Mouse (Mus musculus) left cerebral cortex, postnatal 14 days (tissue): ENCODE results near the gene Gm10638. TPM values are rescaled to one million over a fixed set of nuclear protein-coding genes. Genes with fewer than 3 reads are reported as not detected.
A peak's percentile ranks its signal among the peaks of the same experiment; 100 is the strongest.

Experiments used
- DNase-seq, 2 experiments: peaks; one replicate each; pipeline ENCODE4 v3.0.0; 2021 to 2022; ENCODE audit warnings: low spot score in 2 of 2, mixed read lengths in 1 of 2
- intact Hi-C: fragments of 180-260 bp; cut with DNase I; formaldehyde crosslinking; loops from one replicate; pipeline ENCODE4 v1.15.1; 2025
- long read RNA-seq, 2 experiments: library from polyadenylated mRNA; stranded (forward); transcript quantifications; one replicate each; pipeline ENCODE4 v2.0.0; 2021
- total RNA-seq, 2 experiments: library from RNA; stranded (reverse); gene quantifications; 2 replicates each; pipeline ENCODE4 v1.2.3; 2021

Gene Gm10638
- 1 to 10 TPM; 2.5 to 3.8 TPM for total RNA-seq
- long read RNA-seq, experiment 1, transcript Gm10638-201 (1 exons, 905 nt), result major isoform, 7 of 7 reads
- long read RNA-seq, experiment 1, partial matches to known transcripts, result 0 of 7 reads
- long read RNA-seq, experiment 1, other reads (novel, unspliced or antisense), result 0 of 7 reads
- long read RNA-seq, experiment 2, transcript Gm10638-201 (1 exons, 905 nt), result major isoform, 6 of 6 reads
- long read RNA-seq, experiment 2, partial matches to known transcripts, result 0 of 6 reads
- long read RNA-seq, experiment 2, other reads (novel, unspliced or antisense), result 0 of 6 reads

DNA sequence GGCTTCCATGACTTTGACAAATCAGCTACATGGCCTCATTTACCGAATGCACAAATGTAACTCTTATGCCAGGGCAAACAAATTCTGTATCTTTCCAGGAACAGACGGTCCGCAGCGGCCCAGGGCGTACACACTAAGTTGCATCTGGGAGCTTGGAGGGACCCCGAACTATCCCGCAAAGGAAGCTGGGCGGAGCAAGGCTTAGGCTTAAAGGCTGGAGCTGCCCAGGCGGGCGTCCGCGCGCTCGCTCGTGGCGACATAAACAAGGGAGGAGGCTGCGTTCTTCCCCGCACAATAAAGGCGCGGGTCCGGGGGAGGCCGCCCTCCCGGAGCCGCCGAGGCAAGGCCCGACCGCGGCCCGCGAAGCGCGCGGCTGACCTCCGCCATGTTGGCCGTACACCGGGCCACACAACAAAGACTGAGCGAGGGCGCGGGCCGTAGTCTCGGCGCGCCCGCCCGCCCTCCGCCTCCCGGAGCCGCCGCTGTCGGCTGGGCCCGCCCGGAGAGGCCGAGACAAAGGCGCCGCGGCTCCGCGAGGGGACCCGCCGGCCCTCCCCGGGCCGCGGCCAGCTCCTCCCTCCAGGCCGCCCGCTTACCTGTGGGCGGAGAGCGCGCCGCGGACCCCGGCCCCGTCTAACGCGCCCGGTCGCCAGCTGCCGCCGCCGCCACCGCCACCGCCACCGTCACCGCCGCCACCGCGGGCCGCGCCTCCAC is at the start of gene Gm10638, which contains the start of gene Siah1a:
Gm10638 (plus strand) TSS at position 479 of the 714 bp plus-strand sequence.
Siah1a (minus strand) TSS at position 714 of the 714 bp plus-strand sequence.
- peak; percentile 37 to 61 for DNase-seq
- intact Hi-C loops, result loop anchor here (5.0 to 10.0 kb wide), 2 partner anchors 97 to 139 kb away; partner anchors contain the start of gene N4bp1

DNA sequence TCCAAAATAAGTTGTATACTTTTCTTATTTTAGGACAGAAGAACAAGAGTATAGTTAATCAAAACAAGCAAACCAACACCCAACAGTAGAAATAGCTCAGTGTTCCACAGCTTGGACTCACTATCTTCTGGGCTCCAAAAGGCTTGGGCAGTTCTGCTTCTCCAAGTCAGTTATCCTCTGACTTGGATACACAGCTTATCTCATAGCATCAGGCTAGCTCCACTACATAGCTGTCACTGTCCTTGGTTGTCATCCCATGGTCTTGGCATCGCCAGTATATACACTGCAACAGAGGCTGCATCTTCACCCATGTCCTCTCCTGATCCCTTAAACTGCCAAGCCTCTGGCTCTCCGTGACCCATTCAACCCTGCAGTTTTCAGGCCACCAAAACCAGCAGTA is 49.8 kb upstream of the Gm10638 start:
- intact Hi-C loops, result no loop called here
- DNase-seq, result no peak

DNA sequence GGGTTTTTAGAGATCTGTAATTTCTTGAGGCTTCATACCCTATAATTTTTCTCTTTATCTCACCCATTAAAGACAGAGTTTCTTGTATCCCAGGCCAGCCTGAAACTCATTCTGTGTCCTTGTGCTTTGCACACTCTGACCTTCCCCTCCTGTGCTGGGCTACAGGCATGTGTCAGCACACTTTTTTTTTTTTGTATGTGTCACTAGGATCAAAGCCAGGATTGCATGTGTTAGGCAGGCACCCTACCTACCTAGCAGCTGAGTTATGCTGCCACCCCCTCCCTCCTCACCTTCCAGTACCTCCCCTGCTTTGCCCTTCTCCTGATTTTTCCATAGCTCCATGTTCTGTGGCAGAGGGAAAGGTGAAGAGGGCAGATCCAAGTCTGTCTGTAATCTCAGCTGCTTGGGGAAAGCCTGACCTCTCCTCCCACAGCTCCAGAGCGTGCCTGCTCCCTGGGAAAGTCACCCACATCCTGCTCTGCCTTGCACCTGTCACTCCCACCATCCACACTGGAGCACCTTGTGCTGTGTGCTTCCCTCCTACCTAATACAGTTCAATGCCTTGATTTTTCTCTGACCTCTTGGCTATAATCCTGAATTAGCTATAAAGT is 46.6 kb upstream of the Gm10638 start:
- intact Hi-C loops, result no loop called here
- DNase-seq, result no peak

DNA sequence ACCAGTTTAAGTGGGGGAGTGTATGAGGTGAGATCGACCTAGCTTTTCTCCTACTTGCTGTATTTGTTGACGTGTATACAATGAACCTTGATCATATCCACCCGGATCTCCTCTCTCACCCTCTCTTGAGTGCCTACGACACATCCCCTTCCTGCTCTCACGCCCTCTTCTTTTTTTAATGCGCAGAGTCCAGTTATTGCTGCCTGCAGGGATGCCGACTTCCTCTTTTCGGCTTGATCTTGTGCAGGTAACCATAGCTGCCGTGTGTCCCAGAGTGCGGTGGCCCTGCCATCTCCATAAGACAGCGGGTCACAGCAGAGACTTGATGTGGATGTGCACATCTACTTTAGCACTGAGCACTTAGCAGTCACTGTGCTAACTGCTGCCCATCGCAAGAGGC is 46.0 kb upstream of the Gm10638 start:
- DNase-seq, result no peak
- intact Hi-C loops, result no loop called here

DNA sequence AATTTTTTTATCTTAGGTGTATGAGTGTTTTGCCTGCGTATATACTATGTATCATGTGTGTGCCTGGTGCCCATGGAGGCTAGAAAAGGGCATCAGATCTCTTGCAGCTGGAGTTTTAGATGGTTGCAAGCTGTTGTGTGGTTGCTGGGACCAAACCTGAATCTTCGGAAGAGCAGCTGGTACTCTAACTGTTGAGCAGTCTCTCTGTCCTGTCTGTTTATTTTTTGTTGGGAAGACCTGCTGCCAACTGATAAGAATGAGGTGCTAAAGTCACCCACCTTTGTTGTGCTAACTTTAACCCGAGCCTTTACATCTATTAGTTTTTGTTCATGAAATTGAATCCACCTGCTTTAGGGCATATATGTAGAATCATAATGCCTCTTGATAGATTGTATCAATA is 43.0 kb upstream of the Gm10638 start:
- intact Hi-C loops, result no loop called here
- no peak for DNase-seq

DNA sequence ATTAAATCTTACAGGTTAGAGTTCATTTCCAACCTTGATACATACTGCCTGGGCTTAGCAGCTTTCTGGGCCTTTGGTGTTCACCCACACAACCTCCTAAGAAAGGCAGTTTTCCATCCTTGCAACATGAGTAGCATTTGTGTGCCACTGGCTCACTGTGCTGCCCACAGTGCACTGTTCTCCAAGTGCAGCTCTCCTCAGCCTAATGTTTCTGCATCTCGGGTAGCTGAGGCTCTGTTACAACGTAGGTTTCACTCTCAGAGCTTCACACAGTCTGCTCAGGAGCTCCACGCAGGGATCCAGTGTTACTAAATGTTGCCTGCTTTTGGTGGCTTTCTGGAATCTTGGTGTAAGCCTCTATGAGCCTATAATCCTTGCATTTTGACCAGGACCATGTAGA is 40.2 kb upstream of the Gm10638 start:
- DNase-seq, result no peak
- intact Hi-C loops, result no loop called here

DNA sequence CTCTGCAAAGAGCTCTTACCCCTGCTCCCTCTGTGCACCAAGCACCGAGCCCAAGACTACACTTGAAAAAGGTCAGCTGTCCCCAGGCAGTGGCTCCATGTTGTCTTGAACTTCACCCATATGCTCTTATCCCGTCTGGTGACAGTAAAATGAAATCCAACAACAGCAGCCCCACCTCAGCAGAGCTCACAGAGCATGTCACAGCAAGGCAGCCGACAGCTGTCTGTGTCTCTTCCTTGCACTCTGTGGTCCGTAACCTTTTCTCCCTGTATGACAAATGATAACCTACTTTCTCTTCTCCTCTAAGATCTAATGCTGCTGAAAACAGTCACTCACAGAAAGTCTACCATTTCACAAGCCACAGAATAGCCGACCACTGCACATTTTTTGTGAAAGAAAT is 38.7 kb upstream of the Gm10638 start:
- no peak for DNase-seq
- intact Hi-C loops, result no loop called here

DNA sequence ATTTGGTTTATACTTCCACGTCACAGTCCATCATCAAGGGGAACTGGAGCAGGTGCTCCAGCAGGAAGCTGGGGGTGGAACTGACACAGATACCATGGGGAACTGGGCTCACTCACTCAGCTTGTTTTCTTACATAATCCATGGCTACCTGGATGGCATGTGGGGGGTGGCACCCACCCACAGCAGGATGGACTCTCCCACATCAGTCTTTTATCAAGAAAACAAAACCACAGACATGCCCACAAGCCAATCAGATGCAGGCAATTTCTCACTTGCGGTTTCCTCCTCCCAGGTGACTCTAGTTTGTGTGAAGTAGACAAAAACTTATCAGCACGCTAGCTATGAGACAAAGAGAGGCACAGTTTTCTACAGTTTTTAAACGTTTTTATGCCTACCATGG is 37.6 kb upstream of the Gm10638 start:
- intact Hi-C loops, result no loop called here
- DNase-seq, result no peak

DNA sequence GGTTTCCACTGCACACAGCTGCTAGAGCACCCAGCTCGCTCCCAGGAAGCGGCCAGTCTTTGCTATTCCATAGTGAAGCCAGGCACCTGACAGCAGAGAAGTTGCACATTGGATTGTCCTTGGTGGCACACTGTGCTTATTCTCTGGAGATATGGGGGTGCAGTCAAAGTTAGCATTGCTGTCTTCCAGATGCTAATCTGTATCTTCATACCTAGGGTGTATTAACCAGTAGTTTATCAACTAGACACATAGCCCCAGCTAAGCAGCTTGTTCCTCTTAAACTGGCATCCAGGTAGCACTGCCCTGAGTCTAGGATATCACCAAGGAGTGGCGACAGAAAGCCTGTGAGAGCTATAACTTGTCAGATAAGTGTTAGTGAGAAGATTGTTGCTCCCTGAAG is 32.9 kb upstream of the Gm10638 start:
- DNase-seq, result no peak
- intact Hi-C loops, result no loop called here

DNA sequence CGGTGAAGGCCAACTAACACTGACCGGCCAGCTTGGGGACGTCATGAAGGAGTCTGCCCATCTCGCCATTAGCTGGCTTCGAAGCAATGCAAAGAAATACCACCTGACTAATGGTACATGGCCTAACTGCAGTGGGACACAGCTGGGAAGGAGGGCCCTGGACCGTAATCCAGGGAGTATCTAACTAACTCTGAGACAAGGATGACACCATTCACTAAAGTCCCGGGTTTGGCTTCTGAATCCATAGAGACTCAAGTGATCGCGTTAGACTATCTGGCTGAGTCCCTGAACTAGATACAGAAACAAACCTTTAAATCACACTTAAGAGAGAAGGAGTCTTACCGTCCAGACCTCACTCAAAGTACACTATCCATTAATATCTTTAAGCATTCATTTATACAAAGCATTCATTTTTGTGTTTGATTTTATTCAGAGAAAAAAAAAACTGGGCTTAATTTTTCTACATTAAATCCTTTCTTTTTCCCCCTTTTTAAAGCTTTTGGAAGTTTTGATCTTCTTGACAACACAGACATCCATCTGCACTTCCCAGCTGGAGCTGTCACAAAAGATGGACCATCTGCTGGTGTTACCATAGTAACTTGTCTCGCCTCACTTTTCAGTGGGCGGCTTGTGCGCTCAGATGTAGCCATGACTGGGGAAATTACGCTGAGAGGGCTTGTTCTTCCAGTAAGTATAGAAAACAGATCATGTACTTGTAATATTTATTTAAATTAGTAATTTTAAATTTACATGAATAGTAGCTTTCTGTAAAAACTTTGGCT is 31.9 kb upstream of the Gm10638 start:
- peak; percentile 84 to 86 for DNase-seq
- intact Hi-C loops, result no loop called here

DNA sequence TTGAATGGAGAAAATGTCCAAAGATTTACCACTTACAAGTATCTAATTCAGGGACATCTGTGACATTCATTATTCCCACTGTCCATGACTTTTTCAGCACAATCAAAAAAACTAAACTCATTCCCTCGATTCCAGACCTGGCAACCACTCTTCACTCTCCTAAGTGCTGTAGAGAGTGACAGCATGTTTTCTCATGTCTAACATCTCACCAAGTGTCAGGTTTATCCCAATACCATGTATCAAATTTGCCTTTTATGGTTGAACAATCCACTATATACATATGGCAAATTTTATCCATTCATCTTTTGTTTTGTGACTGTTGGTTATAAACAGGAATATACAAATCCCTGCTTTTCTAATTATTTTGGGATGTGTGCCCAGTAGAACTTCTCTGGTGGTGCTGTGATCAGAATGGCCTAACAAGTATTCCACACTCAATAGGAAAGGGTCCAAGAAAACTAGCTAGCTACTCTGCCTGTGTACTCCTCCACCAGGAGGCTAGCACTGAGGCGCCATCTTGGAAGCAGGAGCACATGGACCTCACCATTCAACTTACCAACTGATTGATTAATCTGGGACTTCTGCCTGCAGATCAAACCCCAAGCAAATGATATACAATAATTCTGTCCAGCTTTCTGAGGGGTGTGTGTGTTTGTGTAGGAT is 27.0 kb upstream of the Gm10638 start:
- DNase-seq, result no peak
- intact Hi-C loops, result no loop called here

DNA sequence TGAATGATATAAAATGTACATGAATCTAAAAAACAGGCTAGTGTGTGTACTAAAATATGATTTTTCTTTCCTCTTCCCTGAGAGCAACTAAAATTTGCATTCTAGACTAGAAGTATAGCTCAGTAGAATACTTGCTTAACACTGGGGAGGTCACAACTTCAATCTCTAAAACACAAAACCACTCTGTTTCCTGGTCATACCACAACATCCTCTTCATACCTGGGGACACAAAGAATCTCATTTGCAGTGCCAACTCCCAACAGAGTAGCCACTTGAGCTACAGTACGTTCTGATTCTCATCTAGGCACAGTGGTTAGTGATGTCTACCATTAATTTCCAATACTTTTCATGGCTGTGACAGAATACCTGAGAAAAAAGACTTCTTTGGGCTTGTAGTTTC is 26.1 kb upstream of the Gm10638 start:
- intact Hi-C loops, result no loop called here
- DNase-seq, result no peak

DNA sequence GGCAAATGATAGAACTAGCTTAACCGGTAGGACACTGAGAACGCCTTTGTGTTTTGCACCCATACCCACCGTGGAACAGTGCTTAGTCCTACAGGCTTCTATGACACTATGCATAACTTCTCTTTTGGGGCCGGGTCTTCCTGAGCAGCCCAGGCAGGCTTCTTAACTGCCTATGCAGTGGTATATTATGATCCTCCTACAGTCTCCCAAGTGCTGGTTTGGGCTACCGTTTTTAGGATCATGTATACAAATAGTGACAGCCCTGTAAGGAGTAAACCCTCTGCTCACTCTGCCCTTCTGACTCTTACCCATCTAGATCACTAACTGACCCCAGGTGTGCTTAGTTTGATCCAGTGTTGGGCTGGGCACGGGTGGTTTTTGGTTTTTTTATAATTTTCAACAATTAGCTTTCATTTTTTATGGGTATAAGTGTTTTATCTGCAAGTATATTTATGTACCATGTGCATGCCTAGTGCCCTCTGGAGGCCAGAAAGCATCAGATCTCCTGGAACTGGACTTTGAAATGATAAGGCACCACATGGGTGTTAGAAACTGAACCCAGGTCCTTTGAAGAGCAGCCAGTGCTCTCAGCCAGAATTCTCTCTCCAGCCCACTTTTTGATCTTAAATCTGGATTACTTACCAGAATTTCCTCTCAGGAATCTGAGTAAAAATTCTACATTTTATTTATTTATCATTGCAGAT is 24.6 kb upstream of the Gm10638 start:
- no peak for DNase-seq
- intact Hi-C loops, result loop anchor here (5.0 kb wide), 1 partner anchor 79 kb away; no protein-coding TSS in a partner anchor

DNA sequence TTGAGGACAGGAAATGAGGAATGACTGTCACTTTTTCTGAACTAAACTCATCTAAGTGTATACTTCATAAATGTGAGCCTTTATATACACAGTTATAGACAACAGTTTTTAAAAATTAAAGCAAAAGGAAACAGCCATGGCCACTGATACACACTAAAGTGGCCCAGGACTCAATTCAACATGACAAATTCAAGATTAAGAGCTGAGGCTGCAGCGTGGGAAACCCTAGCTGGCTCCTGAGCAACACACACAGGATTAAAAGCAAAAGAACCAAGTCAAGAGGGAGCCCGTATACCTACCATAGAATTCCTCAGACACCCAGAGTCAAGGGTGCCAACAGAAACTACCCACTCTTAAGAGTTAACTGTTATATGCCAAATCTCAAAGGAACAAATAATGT is 24.0 kb upstream of the Gm10638 start:
- no peak for DNase-seq
- intact Hi-C loops, result loop anchor here (5.0 kb wide), 1 partner anchor 79 kb away; no protein-coding TSS in a partner anchor

DNA sequence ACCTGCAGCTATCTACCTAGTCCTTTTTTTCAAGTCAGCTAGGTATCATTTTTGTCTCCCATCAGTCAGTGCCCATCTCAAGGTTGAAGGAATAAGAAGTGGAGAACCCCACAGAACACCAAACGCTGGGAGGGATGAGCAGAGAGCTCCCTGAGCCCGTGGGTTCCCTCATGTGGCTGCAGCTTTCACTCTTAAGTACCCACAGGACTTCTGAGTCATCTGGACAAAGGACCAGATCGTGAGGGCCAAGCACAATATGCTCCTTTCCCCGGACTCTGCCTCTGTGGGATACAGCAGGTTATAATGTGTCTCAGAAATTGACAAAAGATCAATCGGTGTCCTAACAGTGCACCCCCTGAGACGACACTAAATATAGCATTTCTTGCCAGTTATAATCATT is 18.5 kb upstream of the Gm10638 start:
- intact Hi-C loops, result no loop called here
- DNase-seq, result no peak

DNA sequence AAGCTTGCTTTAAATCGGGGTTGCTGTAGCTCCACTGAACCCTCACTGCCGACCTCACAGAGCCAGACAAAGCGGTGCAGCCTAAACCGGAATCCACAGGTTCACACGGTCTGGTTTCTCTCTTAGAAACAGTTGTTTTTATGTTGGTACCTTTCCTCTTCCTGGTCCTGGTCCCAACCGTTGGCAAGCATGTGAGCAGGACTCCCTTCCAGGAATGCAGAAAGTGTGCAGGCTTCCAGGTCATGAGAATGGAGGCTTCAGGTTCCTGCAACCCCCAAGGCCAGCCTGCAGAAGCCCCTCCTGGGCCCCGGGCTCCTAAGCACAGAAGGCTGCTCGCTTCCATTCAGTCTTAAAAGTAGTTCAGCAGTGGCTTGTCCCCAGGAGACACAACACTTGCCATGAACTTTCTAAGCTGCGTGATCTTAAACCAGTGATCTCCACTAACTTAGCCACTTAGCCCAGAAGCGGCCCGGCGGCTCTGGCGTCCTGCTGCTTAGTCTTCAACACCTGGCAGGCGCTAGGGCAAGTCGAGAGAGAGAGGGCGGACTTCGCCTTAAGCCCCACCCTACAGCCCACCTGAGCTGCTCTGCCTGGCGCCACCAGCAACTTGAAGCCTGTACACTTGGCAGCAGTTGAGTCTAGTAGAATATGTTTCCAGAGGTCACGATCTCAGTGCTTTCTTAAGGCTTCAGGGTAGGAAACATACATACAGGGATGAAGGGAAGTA is 17.1 kb upstream of the Gm10638 start:
- intact Hi-C loops, result no loop called here
- DNase-seq, result no peak

DNA sequence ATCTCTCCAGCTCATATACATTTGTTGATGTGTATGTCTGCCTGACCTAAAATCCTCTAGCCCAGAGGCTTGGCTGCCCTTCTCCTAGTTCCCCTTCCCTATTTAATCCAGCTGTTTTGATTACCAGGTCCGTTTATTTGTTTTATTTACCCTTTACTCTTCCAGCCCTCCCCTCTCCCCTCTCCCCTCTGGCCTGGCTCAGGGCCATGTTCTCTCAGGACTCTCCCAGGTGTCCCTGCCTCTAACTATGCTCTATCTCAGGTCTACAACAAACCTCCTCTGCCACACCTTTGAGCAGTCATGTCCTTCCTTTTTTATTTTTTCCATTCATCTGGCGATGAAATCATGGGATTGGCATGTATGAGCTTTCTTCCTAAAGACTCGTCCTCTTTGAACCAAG is 15.2 kb upstream of the Gm10638 start:
- intact Hi-C loops, result no loop called here
- DNase-seq, result no peak

DNA sequence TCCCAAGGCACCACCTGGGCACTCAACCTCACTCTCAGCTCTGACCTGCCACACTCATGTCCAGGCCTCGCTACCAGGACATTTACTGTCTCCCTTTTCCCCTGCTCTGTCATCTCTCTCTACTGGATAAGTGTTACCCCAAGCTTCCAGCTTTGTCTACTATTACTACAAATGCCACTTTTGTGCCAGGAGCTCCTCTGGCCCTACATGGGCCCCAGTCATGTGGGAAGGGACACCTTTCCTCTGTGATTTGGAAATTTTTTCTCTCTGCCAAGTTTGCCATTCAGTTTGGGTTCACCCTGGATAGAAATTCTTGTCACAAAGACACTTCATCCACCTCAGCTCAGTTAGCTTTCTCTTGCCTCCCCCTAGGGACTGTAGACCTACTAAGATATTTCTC is 14.6 kb upstream of the Gm10638 start:
- intact Hi-C loops, result no loop called here
- no peak for DNase-seq
